Mouse (Mus musculus) limb, embryonic 14.5 days (tissue): ENCODE data around the gene Gm39653. TPM values are rescaled to one million over a fixed set of nuclear protein-coding genes. Genes with fewer than 3 reads are reported as not detected.
A peak's percentile ranks its signal among the peaks of the same experiment; 100 is the strongest.
"Not testable (repeated sequence)": the region's sequence is repeated elsewhere in the genome, so short reads cannot be mapped to it uniquely, and the experiment has no call there.

ENCODE experiments used
- ATAC-seq: fragments of 200-750 bp; cut with Nextera tagmentation; 2 replicates; pipeline ENCODE4 v1.8.0; 2017; ENCODE audit warnings: low read depth, moderate number of reproducible peaks, moderate TSS enrichment; ENCODE audit not compliant: low FRiP score
- DNase-seq: peaks from one replicate; pipeline ENCODE4 v3.0.0-alpha.2; 2015; ENCODE audit warnings: low spot score
- H3K27ac ChIP-seq: fragments of 300-500 bp; sonication (generic); replicated peaks from 2 replicates; pipeline ENCODE4 v1.5.1; 2014; ENCODE audit warnings: low read depth, mild to moderate bottlenecking, low read length, moderate library complexity, mixed read lengths
- H3K27me3 ChIP-seq: fragments of 300-500 bp; sonication (generic); 2 replicates; pipeline ENCODE4 v1.6.1; 2014; ENCODE audit warnings: low read length, mixed read lengths; ENCODE audit not compliant: control insufficient read depth, insufficient read depth
- H3K36me3 ChIP-seq: fragments of 300-500 bp; sonication (generic); 2 replicates; pipeline ENCODE4 v1.6.1; 2014; ENCODE audit warnings: mild to moderate bottlenecking, low read length, moderate library complexity, mixed read lengths; ENCODE audit not compliant: control insufficient read depth, insufficient read depth
- H3K4me1 ChIP-seq: fragments of 300-500 bp; sonication (generic); 2 replicates; pipeline ENCODE4 v1.6.1; 2014; ENCODE audit warnings: antibody characterized with exemption, low read length, mixed read lengths; ENCODE audit not compliant: control insufficient read depth, insufficient read depth
- H3K4me2 ChIP-seq: fragments of 300-500 bp; sonication (generic); replicated peaks from 2 replicates; pipeline ENCODE4 v1.6.1; 2014; ENCODE audit warnings: low read depth, mild to moderate bottlenecking, low read length, moderate library complexity; ENCODE audit not compliant: severe bottlenecking
- H3K4me3 ChIP-seq: fragments of 300-500 bp; sonication (generic); replicated peaks from 2 replicates; pipeline ENCODE4 v1.5.1; 2014; ENCODE audit warnings: low read length
- H3K9ac ChIP-seq: fragments of 300-500 bp; sonication (generic); 2 replicates; pipeline ENCODE4 v1.6.1; 2014; ENCODE audit warnings: mild to moderate bottlenecking, low read depth, low read length, moderate library complexity; ENCODE audit not compliant: severe bottlenecking
- H3K9me3 ChIP-seq: fragments of 300-500 bp; sonication (generic); 2 replicates; pipeline ENCODE4 v1.6.1; 2016; ENCODE audit warnings: low read length; ENCODE audit not compliant: control insufficient read depth
- POLR2A ChIP-seq: fragments of 200-500 bp; IDR thresholded peaks from 2 replicates; pipeline ENCODE4 v1.8.0; 2012; ENCODE audit warnings: inconsistent platforms, mild to moderate bottlenecking, moderate library complexity, borderline replicate concordance; ENCODE audit not compliant: insufficient read depth, insufficient read length; ENCODE audit errors: extremely low read depth
- WGBS: fragments of 180-500 bp; shearing (Covaris S2); extraction: QIAGEN DNeasy Blood & Tissue Kit; methylation state at CpG from one replicate; pipeline ENCODE4 v1.1.7; 2014; 5-methylcytosine and 5-hydroxymethylcytosine counted together
- polyA plus RNA-seq, 2 experiments: library from polyadenylated mRNA; depleted of rRNA in 1 of 2; stranded (reverse) in 1 of 2; unstranded in 1 of 2; fragments of >200 nt; fragmentation: Nextera tagmentation in 1 of 2; extraction: Ambion mirVana in 1 of 2; gene quantifications; 2 replicates each; pipeline versions ENCODE4 v1.2.1 to v1.2.3; 2012 to 2014

Gm39653 gene
- polyA plus RNA-seq, 2 experiments: not detected

DNA sequence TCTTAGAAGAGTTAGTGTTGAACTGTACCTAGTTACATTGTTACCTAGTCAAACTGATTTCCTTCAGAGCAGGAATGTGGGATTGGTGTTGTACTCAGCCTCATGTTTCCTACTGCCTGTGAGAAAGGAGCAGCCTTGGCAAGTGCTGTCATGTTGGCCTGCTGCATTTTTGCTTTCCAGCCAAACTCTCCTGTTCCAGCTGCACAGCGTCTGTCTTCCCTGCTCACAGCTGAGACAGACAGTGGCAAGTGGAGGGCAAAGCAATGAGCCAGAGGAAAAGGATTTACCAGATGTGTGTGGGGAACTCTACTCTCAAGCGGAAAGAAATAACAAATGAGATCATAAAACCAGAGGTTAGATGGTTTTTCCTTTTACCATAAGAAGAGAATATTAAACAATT, 12.4 kb downstream of the Gm39653 start:
- 20% methylated on average over 2 of the region's 2 CpGs for WGBS
- no peak overlapping the region for H3K9ac ChIP-seq
- H3K4me3 ChIP-seq: no peak overlapping the region
- no peaks in the 10 kb centered on the region for H3K27me3 ChIP-seq
- no peaks in the 10 kb centered on the region for H3K4me1 ChIP-seq
- ATAC-seq (peak; percentile 80), DNase-seq (peak; percentile 69)
- H3K4me2 ChIP-seq: no peak overlapping the region
- no peaks in the 10 kb centered on the region for H3K9me3 ChIP-seq
- H3K27ac ChIP-seq: no peak overlapping the region
- H3K36me3 ChIP-seq: no peaks in the 10 kb centered on the region
- TF ChIP-seq POLR2A: no peak

DNA sequence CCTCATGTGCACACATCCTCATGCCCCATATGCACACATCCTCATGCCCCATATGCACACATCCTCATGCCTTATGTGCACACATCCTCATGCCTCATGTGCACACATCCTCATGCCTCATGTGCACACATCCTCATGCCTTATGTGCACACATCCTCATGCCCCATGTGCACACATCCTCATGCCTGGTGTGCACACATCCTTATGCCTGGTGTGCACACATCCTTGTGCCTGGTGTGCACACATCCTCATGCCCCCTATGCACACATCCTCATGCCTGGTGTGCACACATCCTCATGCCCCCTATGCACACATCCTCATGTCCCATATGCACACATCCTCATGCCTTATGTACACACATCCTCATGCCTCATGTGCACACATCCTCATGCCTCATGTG, 14.6 kb downstream of the Gm39653 start:
- H3K36me3 ChIP-seq, DNase-seq, H3K27ac ChIP-seq, H3K4me2 ChIP-seq, H3K27me3 ChIP-seq, H3K9ac ChIP-seq, ATAC-seq, H3K4me1 ChIP-seq, H3K4me3 ChIP-seq, H3K9me3 ChIP-seq: not testable (repeated sequence)

DNA sequence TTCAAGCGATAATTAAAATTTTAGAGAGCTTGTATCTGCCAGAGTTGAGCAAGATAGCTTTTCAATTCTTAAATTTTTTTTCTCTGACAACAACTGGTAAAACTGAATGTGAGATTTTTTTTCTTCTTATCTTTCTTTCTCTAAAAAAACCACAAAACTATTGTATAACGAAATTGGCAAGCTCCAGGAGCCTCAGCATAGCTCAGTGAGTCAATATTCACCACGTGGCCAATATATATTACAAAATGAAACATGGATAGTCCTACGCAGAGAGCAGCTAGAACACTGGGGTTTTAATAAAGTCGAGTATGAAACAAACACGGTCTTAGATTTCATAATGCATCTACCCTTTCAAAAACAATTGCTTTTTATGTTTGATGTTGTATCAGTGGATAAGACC, 24.2 kb downstream of the Gm39653 start:
- Histone ChIP-seq H3K27ac (no peak overlapping the region), H3K4me3 (no peak overlapping the region), H3K4me1 (no peaks in the 10 kb centered on the region), H3K36me3 (no peaks in the 10 kb centered on the region), H3K27me3 (no peaks in the 10 kb centered on the region), H3K4me2 (no peak overlapping the region), H3K9me3 (no peaks in the 10 kb centered on the region), H3K9ac (no peak overlapping the region)
- no peak for ATAC-seq
- DNase-seq: no peak
- TF ChIP-seq POLR2A: no peak
- 76% methylated on average over 6 of the region's 6 CpGs for WGBS

DNA sequence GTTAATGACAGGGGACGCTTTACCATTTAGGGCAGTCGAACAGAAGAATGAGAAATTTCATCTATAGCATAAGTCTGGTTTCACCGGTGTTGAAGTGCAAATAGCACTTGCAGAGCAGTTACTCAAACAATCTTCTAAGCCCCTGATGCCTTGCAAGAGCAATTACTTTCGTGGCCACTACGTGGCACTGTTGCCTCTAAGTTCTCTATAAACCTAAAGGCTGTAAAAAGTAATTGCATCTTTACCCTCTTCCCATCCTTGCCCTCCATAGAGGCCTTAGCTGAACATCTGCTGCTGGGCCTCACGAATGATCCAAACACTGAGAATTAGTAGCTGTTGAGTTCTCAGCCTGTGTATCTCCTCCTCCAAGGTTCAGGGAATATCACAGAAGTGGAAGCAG, 42.2 kb downstream of the Gm39653 start:
- Histone ChIP-seq H3K4me3 (no peak overlapping the region), H3K27me3 (no peaks in the 10 kb centered on the region), H3K4me2 (no peak overlapping the region), H3K9ac (no peak overlapping the region), H3K36me3 (no peaks in the 10 kb centered on the region), H3K4me1 (no peaks in the 10 kb centered on the region), H3K9me3 (no peaks in the 10 kb centered on the region), H3K27ac (no peak overlapping the region)
- DNase-seq: peak; percentile 73
- ATAC-seq: peak; percentile 30; the same call in 1 of the 2 replicates
- TF ChIP-seq POLR2A: no peak
- 9% methylated on average over 6 of the region's 6 CpGs for WGBS

DNA sequence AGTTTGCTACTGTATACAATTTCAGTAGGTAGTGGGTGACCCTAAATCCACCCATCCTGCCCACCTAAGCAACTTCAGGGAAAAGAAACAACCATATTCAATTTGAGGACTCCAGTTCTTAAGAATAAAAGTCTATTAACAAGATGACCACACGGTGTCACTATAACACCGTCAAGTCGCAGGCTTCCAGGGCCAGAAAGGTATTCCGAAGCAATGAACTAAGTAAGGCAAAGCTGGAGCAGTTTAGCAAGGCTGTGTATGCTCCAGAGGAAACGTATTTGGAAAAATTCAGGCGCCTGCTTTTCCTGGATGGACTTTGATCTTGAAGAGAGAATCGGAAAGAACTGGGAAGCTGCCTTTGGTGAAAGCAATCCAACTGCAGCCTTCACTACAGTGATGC, 43.8 kb downstream of the Gm39653 start:
- ATAC-seq: peak; percentile 55; the same call in 1 of the 2 replicates
- no peaks in the 10 kb centered on the region for H3K4me1 ChIP-seq
- under 1% methylated on average over 7 of the region's 7 CpGs for WGBS
- no peak overlapping the region for H3K9ac ChIP-seq
- no peak for TF ChIP-seq POLR2A
- peak; percentile 88 for DNase-seq
- H3K4me3 ChIP-seq: no peak overlapping the region
- no peaks in the 10 kb centered on the region for H3K36me3 ChIP-seq
- no peak overlapping the region for H3K4me2 ChIP-seq
- H3K27me3 ChIP-seq: no peaks in the 10 kb centered on the region
- no peak overlapping the region for H3K27ac ChIP-seq
- no peaks in the 10 kb centered on the region for H3K9me3 ChIP-seq

DNA sequence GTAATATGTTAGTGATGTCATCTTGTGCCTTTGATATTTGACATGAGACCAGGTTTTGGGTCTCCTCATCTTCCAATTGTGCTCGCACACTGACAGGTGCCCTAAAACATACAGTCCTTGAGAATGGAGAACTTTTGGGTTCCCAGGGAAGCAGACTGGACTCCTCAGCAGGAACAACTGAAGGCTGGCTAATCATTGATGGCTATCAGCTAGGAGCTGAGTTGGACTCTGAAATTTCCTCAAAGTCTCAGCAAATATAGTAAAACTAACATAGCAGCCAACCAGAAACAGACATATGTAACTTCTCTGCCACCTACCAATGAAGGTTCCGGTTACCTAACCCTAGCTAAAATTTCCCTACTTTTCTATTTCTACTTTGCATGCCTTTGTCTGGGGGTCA, 50.3 kb downstream of the Gm39653 start:
- no peak overlapping the region for H3K9ac ChIP-seq
- DNase-seq (no peak), ATAC-seq (no peak)
- no peak overlapping the region for H3K4me3 ChIP-seq
- H3K4me2 ChIP-seq: no peak overlapping the region
- WGBS: 97% methylated on average over 2 of the region's 2 CpGs
- no peaks in the 10 kb centered on the region for H3K36me3 ChIP-seq
- no peaks in the 10 kb centered on the region for H3K4me1 ChIP-seq
- H3K27me3 ChIP-seq: peaks cover 6% of the 10 kb centered on the region; the same call in 1 of the 2 replicates
- H3K27ac ChIP-seq: no peak overlapping the region
- TF ChIP-seq POLR2A: no peak
- no peaks in the 10 kb centered on the region for H3K9me3 ChIP-seq
